Mouse (Mus musculus) kidney, postnatal 10 days (tissue): ENCODE data around the gene Adamts14.

Experiments used
- DNase-seq: peaks from one replicate; pipeline ENCODE4 v3.0.0; 2021; ENCODE audit warnings: mixed read lengths

The Adamts14 gene

GRCm38 (mm10) chr10:61231756-61232155 lies 41.5 kb downstream of the Adamts14 start:
- DNase-seq, result no peak

GRCm38 (mm10) chr10:61226784-61227396 lies 46.3 kb downstream of the Adamts14 start:
- DNase-seq, result no peak

GRCm38 (mm10) chr10:61225694-61226093 lies 47.5 kb downstream of the Adamts14 start:
- no peak for DNase-seq

- DNase-seq, result no peak
Measured at GRCm38 (mm10) chr10:61219318-61219717, 53.9 kb downstream of the Adamts14 start.

GRCm38 (mm10) chr10:61216163-61216562 lies 57.1 kb downstream of the Adamts14 start:
- no peak for DNase-seq

- DNase-seq, result no peak
Measured at GRCm38 (mm10) chr10:61215658-61216057, 57.6 kb downstream of the Adamts14 start.

GRCm38 (mm10) chr10:61212817-61213216 lies 60.4 kb downstream of the Adamts14 start:
- DNase-seq, result no peak

GRCm38 (mm10) chr10:61211743-61212142 lies 61.5 kb downstream of the Adamts14 start:
- peak; percentile 81 for DNase-seq

- DNase-seq, result no peak
Measured at GRCm38 (mm10) chr10:61211105-61211504, 62.1 kb downstream of the Adamts14 start.

GRCm38 (mm10) chr10:61208114-61208684 lies 65.0 kb downstream of the Adamts14 start:
- DNase-seq, result no peak

GRCm38 (mm10) chr10:61203930-61204329 lies 69.3 kb downstream of the Adamts14 start:
- no peak for DNase-seq

- no peak for DNase-seq
Measured at GRCm38 (mm10) chr10:61201596-61202318, 71.5 kb downstream of the Adamts14 start.

- DNase-seq, result no peak
Measured at GRCm38 (mm10) chr10:61200998-61201397, 72.2 kb downstream of the Adamts14 start.

GRCm38 (mm10) chr10:61200232-61200820 lies 72.9 kb downstream of the Adamts14 start:
- DNase-seq, result no peak

- DNase-seq, result peak; percentile 87
Measured at GRCm38 (mm10) chr10:61199566-61200213, 73.5 kb downstream of the Adamts14 start.

GRCm38 (mm10) chr10:61195718-61196291 lies 77.4 kb downstream of the Adamts14 start:
- DNase-seq, result no peak

- DNase-seq, result no peak
Measured at GRCm38 (mm10) chr10:61195216-61195615, 78.0 kb downstream of the Adamts14 start.

- no peak for DNase-seq
Measured at GRCm38 (mm10) chr10:61194611-61195010, 78.6 kb downstream of the Adamts14 start.

- no peak for DNase-seq
Measured at GRCm38 (mm10) chr10:61188010-61188409, 85.2 kb downstream of the Adamts14 start.

- no peak for DNase-seq
Measured at GRCm38 (mm10) chr10:61187001-61187400, 86.2 kb downstream of the Adamts14 start.

GRCm38 (mm10) chr10:61179927-61180326 lies 93.3 kb downstream of the Adamts14 start:
- no peak for DNase-seq

GRCm38 (mm10) chr10:61178687-61179086 lies 94.6 kb downstream of the Adamts14 start:
- DNase-seq, result no peak

- DNase-seq, result no peak
Measured at GRCm38 (mm10) chr10:61177751-61178150, 95.5 kb downstream of the Adamts14 start.
